Mouse (Mus musculus): ENCODE measurements at regions not wholly inside any gene's neighbourhood (a gene's known extent, or its start where the extent isn't known, plus 50 kb on each side); places are given as distances from the start of the nearest gene placed in this dataset.

GRCm38 (mm10) chr1:177589656-177590055 is 140.0 kb upstream of the 1700016C15Rik start:
- TF ChIP-seq POLR2A (IDR thresholded peaks at IDR 0.05; ENCODE audit: insufficient read length, low read depth) (no peak), MYOD1 (IDR thresholded peaks at IDR 0.05; ENCODE audit: control insufficient read depth in 1 of 3, insufficient read length in 2 of 3, low read depth in 2 of 3) (no peak), USF1 (IDR thresholded peaks at IDR 0.05; ENCODE audit: low read depth) (no peak), REST (IDR thresholded peaks at IDR 0.05; ENCODE audit: insufficient read depth, insufficient read length) (no peak), CEBPB (IDR thresholded peaks at IDR 0.05; ENCODE audit: insufficient read depth, poor library complexity, severe bottlenecking) (no peak), TCF12 (IDR thresholded peaks at IDR 0.05; ENCODE audit: insufficient read depth, poor library complexity, severe bottlenecking) (no peak), TCF3 (IDR thresholded peaks at IDR 0.05; ENCODE audit: insufficient read length, low read depth) (no peak), MAX (IDR thresholded peaks at IDR 0.05; ENCODE audit: low read depth) (no peak)
